Mouse (Mus musculus) cerebellum, adult 2 months (tissue): ENCODE results near the gene Cbx6.

ENCODE experiments used
- CTCF ChIP-seq: fragments of 200-500 bp; IDR thresholded peaks from 2 replicates; pipeline ENCODE4 v1.5.1; 2011; ENCODE audit warnings: low read depth, mild to moderate bottlenecking, control low read depth, low read length, moderate library complexity, borderline replicate concordance; ENCODE audit not compliant: insufficient read depth
- POLR2A ChIP-seq: fragments of 200-500 bp; IDR thresholded peaks from 2 replicates; pipeline ENCODE4 v1.6.1; 2011; ENCODE audit warnings: low read length, control low read depth, borderline replicate concordance; ENCODE audit not compliant: insufficient read depth

DNA sequence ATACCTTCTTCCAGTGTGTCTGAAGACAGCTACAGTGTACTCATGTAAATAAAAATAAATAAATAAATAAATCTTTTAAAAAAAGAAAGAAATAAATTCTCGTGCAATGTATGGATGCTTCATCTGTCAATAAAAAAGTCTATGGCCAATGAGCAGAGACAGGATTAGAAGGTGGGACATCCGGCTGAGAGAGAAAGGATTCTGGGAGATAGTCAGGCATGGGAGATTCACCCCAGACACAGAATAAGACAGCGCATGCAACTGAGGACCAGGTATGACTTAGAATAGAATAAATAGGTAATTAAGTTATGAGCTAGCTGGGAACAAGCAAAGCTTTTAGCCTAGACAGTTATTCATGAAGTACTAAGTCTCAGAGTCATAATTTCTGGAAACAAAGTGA is 8.5 kb upstream of the Cbx6 start:
- TF ChIP-seq CTCF (no peak), POLR2A (no peak)
